Mouse (Mus musculus) small intestine, adult 2 months (tissue): ENCODE measurements around the gene Olfml1. TPM values are rescaled to one million over a fixed set of nuclear protein-coding genes. Genes with fewer than 3 reads are reported as not detected.

ENCODE experiments used
- H3K27ac ChIP-seq: fragments of 200-500 bp; 2 replicates; pipeline ENCODE4 v1.5.1; 2012; ENCODE audit warnings: low read depth, low read length, control low read depth, inconsistent platforms; ENCODE audit not compliant: insufficient read depth
- H3K27me3 ChIP-seq: fragments of 200-500 bp; 2 replicates; pipeline ENCODE4 v1.6.1; 2012; ENCODE audit warnings: mild to moderate bottlenecking, moderate library complexity, low read length, inconsistent platforms; ENCODE audit not compliant: control insufficient read depth, insufficient read depth
- H3K36me3 ChIP-seq: fragments of 200-500 bp; 2 replicates; pipeline ENCODE4 v1.6.1; 2012; ENCODE audit warnings: mild to moderate bottlenecking, low read length, control low read depth, inconsistent platforms; ENCODE audit not compliant: control insufficient read depth, insufficient read depth
- H3K4me1 ChIP-seq: fragments of 200-500 bp; 2 replicates; pipeline ENCODE4 v1.6.1; 2012; ENCODE audit warnings: low read length, inconsistent platforms, mixed read lengths; ENCODE audit not compliant: control insufficient read depth, insufficient read depth, insufficient read length
- H3K4me3 ChIP-seq: fragments of 200-500 bp; 2 replicates; pipeline ENCODE4 v1.5.1; 2012; ENCODE audit warnings: low read depth, mild to moderate bottlenecking, control low read depth, inconsistent platforms, low read length, moderate library complexity
- CTCF ChIP-seq: fragments of 200-500 bp; IDR thresholded peaks from 2 replicates; pipeline ENCODE4 v1.5.1; 2012; ENCODE audit warnings: low read depth, mild to moderate bottlenecking, control low read depth, inconsistent platforms, low read length, moderate library complexity, mixed read lengths; ENCODE audit not compliant: insufficient replicate concordance, insufficient read length; ENCODE audit errors: extremely low read depth
- POLR2A ChIP-seq: fragments of 200-500 bp; IDR thresholded peaks from 2 replicates; pipeline ENCODE4 v1.6.1; 2012; ENCODE audit warnings: low read depth, mild to moderate bottlenecking, control low read depth, inconsistent platforms, low read length, moderate library complexity
- WGBS: fragments of 180-500 bp; shearing (Covaris S2); methylation state at CpG from one replicate; pipeline ENCODE4 v1.1.7; 2018; 5-methylcytosine and 5-hydroxymethylcytosine counted together
- polyA plus RNA-seq: library from polyadenylated mRNA; depleted of rRNA; stranded (reverse); fragments of >200 nt; gene quantifications from 2 replicates; pipeline ENCODE4 v1.2.3, GENCODE M21; 2012

Olfml1 gene
- polyA plus RNA-seq, 1 experiment, result 0.57 TPM

DNA sequence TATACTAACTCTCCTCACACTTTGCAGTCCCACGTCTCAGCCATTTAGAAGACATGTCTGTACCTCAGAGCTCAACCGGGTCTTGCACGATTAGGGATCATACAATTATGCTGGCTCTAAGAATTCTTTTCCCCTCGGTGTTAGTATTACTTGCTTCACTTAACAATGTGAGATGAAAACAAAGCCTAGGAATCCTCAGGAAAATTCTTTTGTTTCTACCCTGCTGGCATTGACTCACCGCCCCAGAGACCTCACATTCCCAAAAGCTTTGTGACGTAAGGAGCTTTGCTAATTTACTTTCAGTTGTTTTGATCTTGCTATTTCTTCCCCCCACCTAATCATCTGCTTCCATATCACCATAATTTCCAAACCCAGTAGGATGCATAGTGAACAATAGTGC is 30.7 kb upstream of the Olfml1 start:
- no peaks in the 10 kb centered on the region for H3K27me3 ChIP-seq
- H3K4me3 ChIP-seq, result no peak overlapping the region
- H3K27ac ChIP-seq, result no peak overlapping the region
- H3K36me3 ChIP-seq, result no peaks in the 10 kb centered on the region
- H3K4me1 ChIP-seq, result no peaks in the 10 kb centered on the region
- 71% methylated on average over 6 of the region's 6 CpGs for WGBS
- no peak for TF ChIP-seq CTCF

DNA sequence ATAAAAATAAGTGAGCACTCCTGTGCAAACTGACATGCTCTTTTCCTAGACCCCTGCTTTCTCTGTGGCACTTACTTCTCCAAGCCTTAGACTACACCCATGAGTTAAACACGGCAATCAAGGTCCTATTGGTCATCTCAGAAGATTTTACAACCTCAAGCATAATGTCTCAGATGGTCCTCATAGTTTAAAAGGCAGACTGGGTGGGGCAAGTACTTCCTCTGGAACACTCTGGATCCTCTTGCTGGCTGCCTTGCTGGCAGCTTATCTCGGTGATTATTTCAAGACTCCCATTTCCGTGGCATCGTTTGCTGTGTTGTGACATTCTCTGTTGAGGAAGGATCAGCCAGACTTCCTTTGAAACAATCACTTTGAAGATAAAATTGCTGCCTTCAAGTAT is 27.2 kb upstream of the Olfml1 start:
- WGBS, result 8% methylated on average over 4 of the region's 4 CpGs
- Histone ChIP-seq H3K27ac (no peak overlapping the region), H3K27me3 (no peaks in the 10 kb centered on the region), H3K4me3 (no peak overlapping the region), H3K36me3 (no peaks in the 10 kb centered on the region), H3K4me1 (no peaks in the 10 kb centered on the region)
- TF ChIP-seq CTCF (no peak), POLR2A (no peak)

DNA sequence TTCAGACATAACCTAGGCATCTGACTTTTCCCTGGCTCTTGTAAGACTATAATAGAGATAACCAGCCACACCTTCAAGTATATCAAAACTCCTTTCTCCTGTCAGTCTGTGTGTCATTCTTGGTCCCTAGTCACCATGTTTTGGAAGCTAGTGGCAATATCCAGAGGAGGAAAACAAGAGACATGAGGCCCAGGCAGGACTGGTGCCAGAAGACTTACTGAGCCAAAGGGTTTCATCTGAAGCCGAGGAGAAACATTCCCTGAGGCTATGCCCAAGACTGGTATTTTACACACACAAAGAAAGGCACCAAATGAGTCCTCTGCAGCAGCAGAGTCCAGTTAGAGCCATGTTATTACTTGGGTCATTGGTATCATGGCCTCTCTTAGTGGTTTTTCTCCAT is 22.2 kb upstream of the Olfml1 start:
- H3K27ac ChIP-seq, result no peak overlapping the region
- no peaks in the 10 kb centered on the region for H3K4me1 ChIP-seq
- H3K4me3 ChIP-seq, result no peak overlapping the region
- TF ChIP-seq CTCF, result no peak
- no peak for TF ChIP-seq POLR2A
- H3K27me3 ChIP-seq, result no peaks in the 10 kb centered on the region; the same call in 1 of the 2 replicates
- H3K36me3 ChIP-seq, result no peaks in the 10 kb centered on the region
- 68% methylated on average over 1 of the region's 1 CpGs for WGBS

DNA sequence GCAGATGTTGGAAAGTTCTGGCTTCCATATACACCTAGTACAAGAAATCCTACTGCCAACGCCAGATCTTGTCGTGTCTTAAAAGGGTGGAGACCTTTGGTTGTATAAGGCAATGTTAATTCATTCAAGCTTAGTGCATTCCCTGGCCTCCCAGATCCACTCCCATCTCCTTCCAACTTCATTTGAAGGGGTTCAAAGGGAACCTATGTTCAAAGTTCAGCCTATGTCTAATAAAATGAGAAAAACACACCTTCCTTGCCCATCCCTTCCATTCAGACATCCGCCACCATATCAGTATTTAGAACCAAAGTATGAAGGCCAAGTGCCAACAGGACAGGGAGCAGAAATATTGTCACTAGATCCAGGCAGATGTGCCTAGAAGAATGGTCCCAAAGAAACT is 19.4 kb upstream of the Olfml1 start:
- H3K4me1 ChIP-seq, result no peaks in the 10 kb centered on the region
- WGBS, result 39% methylated on average over 3 of the region's 3 CpGs
- H3K36me3 ChIP-seq, result no peaks in the 10 kb centered on the region
- no peaks in the 10 kb centered on the region; the same call in 1 of the 2 replicates for H3K27me3 ChIP-seq
- no peak overlapping the region for H3K4me3 ChIP-seq
- H3K27ac ChIP-seq, result no peak overlapping the region
- TF ChIP-seq POLR2A, result no peak
- no peak for TF ChIP-seq CTCF

DNA sequence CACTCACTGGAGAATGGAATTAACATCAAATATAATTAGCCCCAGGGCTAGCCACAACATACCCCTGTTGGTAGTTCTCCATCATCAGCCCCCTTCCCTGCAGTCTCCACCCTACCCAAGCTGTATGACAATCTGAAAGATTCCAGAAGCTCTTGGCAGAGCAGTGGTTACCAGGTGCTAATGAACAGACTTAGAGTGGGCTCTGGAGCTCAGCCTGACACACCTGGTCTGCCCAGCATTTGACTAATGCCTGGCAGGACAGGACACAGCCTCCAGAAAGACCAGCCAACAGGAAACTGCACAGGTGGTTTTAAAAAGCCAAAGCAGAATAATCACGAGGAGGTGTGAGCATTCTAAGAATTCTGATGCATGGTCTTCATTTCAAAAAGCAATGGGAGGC is 13.8 kb upstream of the Olfml1 start:
- no peak overlapping the region for H3K4me3 ChIP-seq
- WGBS, result 46% methylated on average over 1 of the region's 1 CpGs
- H3K4me1 ChIP-seq, result no peaks in the 10 kb centered on the region
- no peaks in the 10 kb centered on the region; the same call in 1 of the 2 replicates for H3K27me3 ChIP-seq
- TF ChIP-seq CTCF (no peak), POLR2A (no peak)
- H3K36me3 ChIP-seq, result no peaks in the 10 kb centered on the region
- H3K27ac ChIP-seq, result no peak overlapping the region

GRCm38 (mm10) chr7:107555906-107556305 is 11.3 kb upstream of the Olfml1 start:
- Histone ChIP-seq H3K4me1 (no peaks in the 10 kb centered on the region), H3K4me3 (no peak overlapping the region), H3K27me3 (no peaks in the 10 kb centered on the region), H3K36me3 (no peaks in the 10 kb centered on the region), H3K27ac (no peak overlapping the region)
- 81% methylated on average over 3 of the region's 3 CpGs for WGBS
- TF ChIP-seq POLR2A (no peak), CTCF (no peak)

GRCm38 (mm10) chr7:107560675-107561074 is 6.6 kb upstream of the Olfml1 start:
- H3K4me3 ChIP-seq, result no peak overlapping the region
- WGBS, result 37% methylated on average over 2 of the region's 2 CpGs
- no peaks in the 10 kb centered on the region for H3K27me3 ChIP-seq
- H3K4me1 ChIP-seq, result no peaks in the 10 kb centered on the region
- no peaks in the 10 kb centered on the region for H3K36me3 ChIP-seq
- no peak for TF ChIP-seq CTCF
- no peak for TF ChIP-seq POLR2A
- no peak overlapping the region for H3K27ac ChIP-seq

GRCm38 (mm10) chr7:107561584-107561983 is 5.7 kb upstream of the Olfml1 start:
- WGBS, result 72% methylated on average over 3 of the region's 3 CpGs
- no peaks in the 10 kb centered on the region for H3K4me1 ChIP-seq

More at GRCm38 (mm10) chr7:107561584-107561983, 5.7 kb upstream of the Olfml1 start:
- Histone ChIP-seq H3K36me3 (no peaks in the 10 kb centered on the region), H3K27ac (no peak overlapping the region), H3K27me3 (no peaks in the 10 kb centered on the region), H3K4me3 (no peak overlapping the region)
- TF ChIP-seq POLR2A, result no peak
- no peak for TF ChIP-seq CTCF
